Mouse (Mus musculus): ENCODE results near the gene Vstm2l. TPM values are rescaled to one million over a fixed set of nuclear protein-coding genes. Genes with fewer than 3 reads are reported as not detected.

Vstm2l gene
- polyA plus RNA-seq, 2 experiments: 0.06 TPM; not detected in 1

DNA sequence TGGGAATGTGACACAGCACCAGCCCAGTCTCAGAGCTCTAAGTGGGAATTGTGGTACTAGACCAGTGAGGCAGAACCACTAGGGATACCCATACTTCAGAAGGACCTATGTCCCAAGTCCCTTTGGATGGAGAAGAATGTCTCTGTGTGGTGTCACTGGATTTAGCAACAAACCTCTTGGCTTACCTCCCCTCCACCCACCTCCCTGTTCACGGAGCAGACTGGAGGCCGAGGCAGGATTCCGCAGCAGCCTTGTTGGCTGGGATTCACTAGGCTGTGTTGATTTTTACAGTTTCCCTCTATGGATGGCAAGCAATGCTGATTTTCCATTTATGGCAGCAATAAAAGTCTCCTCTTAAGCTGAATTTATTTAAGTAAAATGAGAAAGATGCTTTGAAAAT is 12.5 kb downstream of the Vstm2l start:
- Histone ChIP-seq H3K27ac (no peak overlapping the region), H3K36me3 (replicated peaks; ENCODE audit: control insufficient read depth, insufficient read depth, low read depth) (no peaks in the 10 kb centered on the region), H3K9ac (replicated peaks) (no peak overlapping the region), H3K27me3 (ENCODE audit: control insufficient read depth, insufficient read depth, low read length) (no peaks in the 10 kb centered on the region), H3K9me3 (ENCODE audit: control insufficient read depth, low read length) (no peaks in the 10 kb centered on the region), H3K4me2 (ENCODE audit: low read depth) (no peak overlapping the region), H3K4me3 (ENCODE audit: insufficient read depth in 1 of 2, low read depth in 2 of 2, low read length in 2 of 2) (no peak overlapping the region), H3K4me1 (replicated peaks; ENCODE audit: control insufficient read depth in 2 of 2, insufficient read depth in 2 of 2, low read length in 1 of 2) (no peaks in the 10 kb centered on the region)
- TF ChIP-seq CTCF (IDR thresholded peaks at IDR 0.05; ENCODE audit: low read depth) (no peak), EP300 (IDR thresholded peaks at IDR 0.05; ENCODE audit: low read depth) (no peak)
- ATAC-seq (ENCODE audit: insufficient read depth) (no peak), DNase-seq (ENCODE audit: low read depth in 3 of 3, low spot score in 3 of 3) (no peak)
- WGBS (ENCODE audit: insufficient replicate concordance): 64% methylated on average over 3 of the region's 3 CpGs

DNA sequence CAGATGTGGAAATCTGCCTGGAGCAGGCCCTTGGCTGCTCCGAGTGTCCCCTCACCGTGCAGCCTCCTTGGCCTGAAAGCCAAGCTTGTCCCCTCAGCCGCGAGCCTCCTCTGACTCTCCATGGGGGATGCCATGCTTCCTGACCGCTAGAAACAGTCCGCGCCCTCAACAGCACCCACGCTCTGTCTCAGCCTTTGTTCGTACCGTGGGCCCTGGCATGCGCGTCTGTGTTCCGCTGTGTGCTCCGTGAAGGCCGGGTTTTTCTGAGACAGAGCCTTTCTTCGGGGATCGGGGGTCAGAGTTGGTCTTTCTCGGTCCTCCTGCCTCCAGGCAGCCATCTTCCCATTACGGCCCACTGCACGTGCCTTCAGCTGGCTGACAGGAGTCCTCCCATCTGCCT is 12.9 kb downstream of the Vstm2l start:
- no peak overlapping the region for H3K4me3 ChIP-seq (ENCODE audit: insufficient read depth in 1 of 2, low read depth in 2 of 2, low read length in 2 of 2)
- TF ChIP-seq EP300 (IDR thresholded peaks at IDR 0.05; ENCODE audit: low read depth): no peak
- TF ChIP-seq CTCF (IDR thresholded peaks at IDR 0.05; ENCODE audit: low read depth): no peak
- no peaks in the 10 kb centered on the region for H3K36me3 ChIP-seq (replicated peaks; ENCODE audit: control insufficient read depth, insufficient read depth, low read depth)
- no peak overlapping the region for H3K9ac ChIP-seq (replicated peaks)
- 51% methylated on average over 20 of the region's 20 CpGs for WGBS (ENCODE audit: insufficient replicate concordance)
- no peak overlapping the region for H3K27ac ChIP-seq
- DNase-seq (ENCODE audit: low read depth in 3 of 3, low spot score in 3 of 3) (no peak), ATAC-seq (ENCODE audit: insufficient read depth) (no peak)
- H3K27me3 ChIP-seq (ENCODE audit: control insufficient read depth, insufficient read depth, low read length): no peaks in the 10 kb centered on the region
- no peaks in the 10 kb centered on the region for H3K4me1 ChIP-seq (replicated peaks; ENCODE audit: control insufficient read depth in 2 of 2, insufficient read depth in 2 of 2, low read length in 1 of 2)
- H3K9me3 ChIP-seq (ENCODE audit: control insufficient read depth, low read length): no peaks in the 10 kb centered on the region
- no peak overlapping the region for H3K4me2 ChIP-seq (ENCODE audit: low read depth)

DNA sequence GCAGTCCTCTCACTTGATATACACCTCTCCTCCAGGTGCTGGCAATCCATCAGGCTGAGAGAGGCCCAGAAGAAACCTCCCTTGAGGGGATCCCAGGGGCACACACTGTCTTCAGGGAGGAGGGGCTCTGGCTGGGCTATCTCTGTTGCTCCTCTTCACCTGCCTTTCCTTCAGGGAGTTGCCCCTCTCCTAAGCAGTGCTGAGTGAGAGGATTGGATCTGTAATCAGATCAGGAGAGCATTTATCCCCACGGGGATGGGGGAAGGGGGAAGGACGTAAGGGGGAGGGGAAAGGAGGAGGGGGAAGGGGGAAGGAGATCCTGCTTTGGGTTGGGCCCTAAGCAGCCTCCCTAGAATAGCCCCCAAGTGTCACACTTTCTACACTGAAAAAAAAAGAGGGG is 13.4 kb downstream of the Vstm2l start:
- TF ChIP-seq CTCF (IDR thresholded peaks at IDR 0.05; ENCODE audit: low read depth) (no peak), EP300 (IDR thresholded peaks at IDR 0.05; ENCODE audit: low read depth) (no peak)
- H3K27me3 ChIP-seq (ENCODE audit: control insufficient read depth, insufficient read depth, low read length): no peaks in the 10 kb centered on the region
- H3K4me3 ChIP-seq (ENCODE audit: insufficient read depth in 1 of 2, low read depth in 2 of 2, low read length in 2 of 2): no peak overlapping the region
- no peaks in the 10 kb centered on the region for H3K9me3 ChIP-seq (ENCODE audit: control insufficient read depth, low read length)
- H3K9ac ChIP-seq (replicated peaks): no peak overlapping the region
- DNase-seq (ENCODE audit: low read depth in 3 of 3, low spot score in 3 of 3): no peak
- H3K4me1 ChIP-seq (replicated peaks; ENCODE audit: control insufficient read depth in 2 of 2, insufficient read depth in 2 of 2, low read length in 1 of 2): no peaks in the 10 kb centered on the region
- no peak overlapping the region for H3K27ac ChIP-seq
- no peaks in the 10 kb centered on the region for H3K36me3 ChIP-seq (replicated peaks; ENCODE audit: control insufficient read depth, insufficient read depth, low read depth)
- H3K4me2 ChIP-seq (ENCODE audit: low read depth): no peak overlapping the region
- WGBS (ENCODE audit: insufficient replicate concordance): 0% methylated on average over 1 of the region's 2 CpGs
- ATAC-seq (ENCODE audit: insufficient read depth): no peak

DNA sequence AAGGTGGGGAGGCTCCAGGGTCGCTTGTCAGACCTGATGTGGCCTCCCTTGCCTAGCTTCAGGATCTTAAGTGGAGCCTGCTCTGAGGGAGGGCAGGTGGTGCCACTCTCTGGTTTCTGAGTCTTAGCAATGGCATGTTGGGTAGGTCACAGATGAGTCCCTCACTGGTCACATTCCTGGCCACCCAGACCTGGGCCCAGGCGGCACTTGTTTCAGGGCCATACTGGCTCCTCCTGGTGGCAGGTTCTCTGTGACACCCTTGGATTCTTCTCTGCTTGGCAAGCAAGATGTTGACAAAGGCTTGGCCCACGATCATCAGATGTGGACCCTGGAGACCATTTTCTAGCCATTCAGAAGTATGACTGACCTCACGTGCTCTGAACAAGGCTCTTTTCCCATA is 18.2 kb downstream of the Vstm2l start:
- no peak overlapping the region for H3K27ac ChIP-seq
- DNase-seq (ENCODE audit: low read depth in 3 of 3, low spot score in 3 of 3) (no peak), ATAC-seq (ENCODE audit: insufficient read depth) (no peak)
- H3K27me3 ChIP-seq (ENCODE audit: control insufficient read depth, insufficient read depth, low read length): no peaks in the 10 kb centered on the region
- TF ChIP-seq CTCF (IDR thresholded peaks at IDR 0.05; ENCODE audit: low read depth): peak; percentile 39
- no peak for TF ChIP-seq EP300 (IDR thresholded peaks at IDR 0.05; ENCODE audit: low read depth)
- H3K4me1 ChIP-seq (replicated peaks; ENCODE audit: control insufficient read depth in 2 of 2, insufficient read depth in 2 of 2, low read length in 1 of 2): peaks cover 0 to 6% of the 10 kb centered on the region in 2 experiments; a peak in 2 of 4 replicates
- WGBS (ENCODE audit: insufficient replicate concordance): 45% methylated on average over 4 of the region's 4 CpGs
- H3K9ac ChIP-seq (replicated peaks): no peak overlapping the region
- no peaks in the 10 kb centered on the region for H3K9me3 ChIP-seq (ENCODE audit: control insufficient read depth, low read length)
- no peak overlapping the region for H3K4me2 ChIP-seq (ENCODE audit: low read depth)
- H3K36me3 ChIP-seq (replicated peaks; ENCODE audit: control insufficient read depth, insufficient read depth, low read depth): no peaks in the 10 kb centered on the region
- no peak overlapping the region for H3K4me3 ChIP-seq (ENCODE audit: insufficient read depth in 1 of 2, low read depth in 2 of 2, low read length in 2 of 2)

DNA sequence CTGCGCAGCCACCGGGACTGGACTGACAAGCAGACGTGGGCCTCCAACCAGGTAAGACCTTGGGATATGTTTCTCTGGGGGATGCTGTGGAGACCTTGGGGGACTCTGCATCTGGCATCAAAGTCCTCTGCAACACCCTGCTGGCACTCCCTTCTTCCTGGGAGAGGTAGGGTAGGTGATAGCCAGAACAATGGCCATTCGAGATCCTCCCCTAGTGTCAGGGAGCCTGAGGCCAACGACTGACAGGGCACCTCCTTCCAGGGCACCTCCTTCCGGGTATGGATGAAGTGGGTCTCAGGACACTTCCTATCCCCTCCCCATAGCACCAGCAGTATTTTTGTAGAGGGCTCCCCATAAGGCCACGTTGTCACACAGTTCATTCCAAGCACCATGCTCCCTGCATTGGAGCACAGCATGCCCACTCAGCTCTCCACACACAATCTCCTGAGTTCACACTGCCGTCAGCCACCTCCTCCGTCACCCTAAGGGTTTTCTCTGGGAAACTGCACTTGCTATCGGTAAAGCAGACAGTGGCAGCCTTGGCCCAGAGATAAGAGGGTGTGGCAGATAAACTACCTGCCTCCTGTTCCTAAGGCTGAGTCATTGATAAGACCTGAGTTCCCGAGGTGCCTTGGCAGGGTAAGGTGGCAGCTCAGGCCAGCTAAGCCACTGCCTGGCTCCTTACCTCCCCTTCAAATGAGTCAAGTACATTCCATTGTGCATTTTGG is 21.2 kb downstream of the Vstm2l start:
- no peaks in the 10 kb centered on the region; the same call in 1 of the 2 replicates for H3K27me3 ChIP-seq (ENCODE audit: control insufficient read depth, insufficient read depth, low read length)
- TF ChIP-seq EP300 (IDR thresholded peaks at IDR 0.05; ENCODE audit: low read depth) (peak; percentile 38), CTCF (IDR thresholded peaks at IDR 0.05; ENCODE audit: low read depth) (no peak)
- no peaks in the 10 kb centered on the region for H3K36me3 ChIP-seq (replicated peaks; ENCODE audit: control insufficient read depth, insufficient read depth, low read depth)
- 32% methylated on average over 11 of the region's 11 CpGs for WGBS (ENCODE audit: insufficient replicate concordance)
- no peak overlapping the region for H3K27ac ChIP-seq
- H3K9me3 ChIP-seq (ENCODE audit: control insufficient read depth, low read length): no peaks in the 10 kb centered on the region
- H3K4me2 ChIP-seq (ENCODE audit: low read depth): no peak overlapping the region
- ATAC-seq (ENCODE audit: insufficient read depth) (peak; percentile 45; the same call in 1 of the 2 replicates), DNase-seq (ENCODE audit: low read depth in 3 of 3, low spot score in 3 of 3) (peak in 1 of 3 experiments; percentile 18)
- peaks cover 0 to 6% of the 10 kb centered on the region in 2 experiments; a peak in 2 of 4 replicates for H3K4me1 ChIP-seq (replicated peaks; ENCODE audit: control insufficient read depth in 2 of 2, insufficient read depth in 2 of 2, low read length in 1 of 2)
- H3K9ac ChIP-seq (replicated peaks): no peak overlapping the region
- H3K4me3 ChIP-seq (ENCODE audit: insufficient read depth in 1 of 2, low read depth in 2 of 2, low read length in 2 of 2): no peak overlapping the region

Measured in liver, embryonic 14.5 days (tissue).